Mouse (Mus musculus): ENCODE results near the gene Enah. TPM values are rescaled to one million over a fixed set of nuclear protein-coding genes. Genes with fewer than 3 reads are reported as not detected.

The Enah gene
- polyA plus RNA-seq, 1 experiment from 2014 or later = 27.3 TPM

DNA sequence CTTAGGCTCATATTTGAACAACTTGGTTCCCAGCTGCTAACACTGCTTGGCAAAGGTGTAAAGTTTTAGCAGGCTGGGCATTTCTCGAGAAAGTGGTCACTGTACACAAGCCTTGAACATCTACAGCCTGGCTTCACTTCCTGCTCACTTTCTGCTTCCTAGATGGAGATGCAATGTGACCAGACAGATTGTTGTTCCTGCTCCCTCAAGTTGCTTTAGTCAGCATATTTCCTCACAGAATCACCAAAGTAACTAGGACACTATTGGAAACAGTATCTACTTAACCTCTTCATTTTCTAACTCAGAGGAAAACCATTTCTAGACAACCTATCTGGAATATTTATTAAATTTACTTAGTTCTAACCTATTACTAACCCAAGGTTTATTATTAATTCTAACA is 61.4 kb downstream of the Enah start:
- ATAC-seq = no peak
- H3K36me3 ChIP-seq (ENCODE audit: control insufficient read depth, insufficient read depth, low read length) = peaks cover 2% of the 10 kb centered on the region; the same call in 1 of the 2 replicates
- H3K4me3 ChIP-seq (ENCODE audit: low read depth, low read length) = no peak overlapping the region
- no peaks in the 10 kb centered on the region for H3K27me3 ChIP-seq (ENCODE audit: control insufficient read depth, insufficient read depth, low read depth, low read length)
- no peak overlapping the region for H3K27ac ChIP-seq (ENCODE audit: low read length)
- H3K9ac ChIP-seq (ENCODE audit: low read depth, low read length) = no peak overlapping the region
- 92% methylated on average over 1 of the region's 1 CpGs for WGBS
- H3K9me3 ChIP-seq (replicated peaks; ENCODE audit: control insufficient read depth, low read length, poor library complexity, severe bottlenecking) = no peaks in the 10 kb centered on the region
- H3K4me1 ChIP-seq (ENCODE audit: control insufficient read depth, insufficient read depth, low read length) = no peaks in the 10 kb centered on the region
- no peak overlapping the region for H3K4me2 ChIP-seq (ENCODE audit: low read length)

DNA sequence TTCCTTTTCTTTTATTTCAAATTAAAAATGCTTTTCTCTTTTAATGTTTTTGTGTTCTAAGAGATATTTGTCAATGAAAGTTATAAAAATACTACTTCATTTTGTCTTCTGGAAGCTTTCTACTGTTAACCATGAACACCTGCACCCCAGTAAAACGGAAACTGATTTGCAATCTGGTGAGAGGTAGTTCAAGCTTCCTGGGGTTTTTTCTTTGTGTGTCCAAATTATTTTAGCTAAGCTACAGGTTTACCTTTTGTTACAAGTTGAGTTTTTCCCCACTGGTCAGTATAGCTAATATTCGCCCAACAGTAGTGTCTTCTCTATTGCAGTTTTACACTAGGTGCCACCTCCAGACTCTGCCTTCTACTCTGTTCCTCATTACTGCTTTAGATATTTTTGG is 62.1 kb downstream of the Enah start:
- H3K9ac ChIP-seq (ENCODE audit: low read depth, low read length) = no peak overlapping the region

DNA sequence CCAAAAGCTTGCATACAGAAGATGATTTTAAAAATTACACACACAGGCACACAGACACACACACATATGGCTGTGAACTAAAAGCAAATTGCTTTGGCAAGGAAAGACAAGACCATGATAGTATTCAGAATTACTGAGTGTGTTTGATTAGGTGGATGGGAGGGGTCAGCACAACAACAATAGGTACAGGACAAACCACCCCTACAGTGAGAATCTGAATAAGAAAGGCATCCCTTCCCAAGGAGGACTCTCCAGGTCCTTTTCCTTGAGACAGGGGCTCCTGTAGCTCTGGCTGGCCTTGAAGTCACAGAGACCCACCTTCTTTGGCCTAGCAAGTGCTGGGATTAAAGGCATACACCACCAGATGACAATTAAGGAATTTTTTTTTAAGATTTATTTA is 66.2 kb downstream of the Enah start:
- Histone ChIP-seq H3K27me3 (ENCODE audit: control insufficient read depth, insufficient read depth, low read depth, low read length) (no peaks in the 10 kb centered on the region), H3K36me3 (ENCODE audit: control insufficient read depth, insufficient read depth, low read length) (peaks cover 2% of the 10 kb centered on the region; the same call in 1 of the 2 replicates), H3K4me2 (ENCODE audit: low read length) (no peak overlapping the region), H3K9ac (ENCODE audit: low read depth, low read length) (no peak overlapping the region), H3K9me3 (replicated peaks; ENCODE audit: control insufficient read depth, low read length, poor library complexity, severe bottlenecking) (no peaks in the 10 kb centered on the region), H3K27ac (ENCODE audit: low read length) (no peak overlapping the region), H3K4me3 (ENCODE audit: low read depth, low read length) (no peak overlapping the region), H3K4me1 (ENCODE audit: control insufficient read depth, insufficient read depth, low read length) (no peaks in the 10 kb centered on the region)
- no peak for ATAC-seq

More for the DNA sequence above, 62.1 kb downstream of the Enah start:
- Histone ChIP-seq H3K4me2 (ENCODE audit: low read length) (no peak overlapping the region), H3K4me1 (ENCODE audit: control insufficient read depth, insufficient read depth, low read length) (no peaks in the 10 kb centered on the region), H3K9me3 (replicated peaks; ENCODE audit: control insufficient read depth, low read length, poor library complexity, severe bottlenecking) (no peaks in the 10 kb centered on the region), H3K36me3 (ENCODE audit: control insufficient read depth, insufficient read depth, low read length) (peaks cover 2% of the 10 kb centered on the region; the same call in 1 of the 2 replicates), H3K27me3 (ENCODE audit: control insufficient read depth, insufficient read depth, low read depth, low read length) (no peaks in the 10 kb centered on the region), H3K27ac (ENCODE audit: low read length) (no peak overlapping the region), H3K4me3 (ENCODE audit: low read depth, low read length) (no peak overlapping the region)
- 96% methylated on average over 2 of the region's 2 CpGs for WGBS
- ATAC-seq = no peak

DNA sequence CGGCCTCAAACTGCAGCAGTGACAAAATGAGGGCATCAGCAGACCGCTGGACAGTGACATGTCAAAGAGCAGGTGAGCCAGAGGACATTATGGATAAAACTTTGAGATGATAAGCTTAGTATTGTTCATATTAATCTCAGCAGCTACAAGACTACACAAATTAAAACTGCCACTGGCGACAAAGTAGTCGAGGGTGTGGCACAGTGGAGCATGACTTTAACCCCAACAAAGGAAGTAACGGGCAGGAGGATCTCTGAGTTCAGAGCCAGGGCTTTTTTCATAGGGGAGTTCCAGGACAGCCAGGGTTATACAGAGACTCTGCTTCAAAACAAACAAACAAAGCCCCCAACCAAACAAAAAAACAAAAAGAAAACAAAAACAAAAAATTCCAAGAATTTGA is 68.5 kb downstream of the Enah start:
- ATAC-seq = no peak
- no peak overlapping the region for H3K4me3 ChIP-seq (ENCODE audit: low read depth, low read length)

DNA sequence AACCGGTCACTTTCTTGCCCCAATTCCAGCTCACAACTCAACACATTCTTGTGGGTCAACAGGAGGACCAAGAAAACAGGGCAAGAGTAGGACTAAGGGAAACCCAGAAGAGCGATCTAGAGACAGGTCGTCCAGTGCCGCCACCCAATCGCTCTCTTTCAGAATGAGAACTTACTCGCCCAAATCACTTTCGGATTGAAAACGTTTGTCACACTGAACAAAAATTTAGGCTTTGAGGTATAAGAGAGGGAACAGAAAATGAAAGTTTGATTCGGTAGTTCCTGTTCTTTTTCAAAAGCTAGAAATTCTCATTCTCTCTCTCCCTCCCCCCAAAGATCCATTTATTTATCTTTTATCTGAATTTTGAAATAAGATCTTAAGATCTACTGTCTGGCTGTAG is 69.1 kb downstream of the Enah start:
- H3K4me2 ChIP-seq (ENCODE audit: low read length) = no peak overlapping the region
- no peak overlapping the region for H3K9ac ChIP-seq (ENCODE audit: low read depth, low read length)
- H3K4me1 ChIP-seq (ENCODE audit: control insufficient read depth, insufficient read depth, low read length) = no peaks in the 10 kb centered on the region
- 97% methylated on average over 9 of the region's 9 CpGs for WGBS
- no peaks in the 10 kb centered on the region for H3K27me3 ChIP-seq (ENCODE audit: control insufficient read depth, insufficient read depth, low read depth, low read length)
- H3K9me3 ChIP-seq (replicated peaks; ENCODE audit: control insufficient read depth, low read length, poor library complexity, severe bottlenecking) = no peaks in the 10 kb centered on the region
- H3K4me3 ChIP-seq (ENCODE audit: low read depth, low read length) = no peak overlapping the region
- H3K36me3 ChIP-seq (ENCODE audit: control insufficient read depth, insufficient read depth, low read length) = no peaks in the 10 kb centered on the region
- ATAC-seq = no peak
- no peak overlapping the region for H3K27ac ChIP-seq (ENCODE audit: low read length)

More for the DNA sequence above, 68.5 kb downstream of the Enah start:
- Histone ChIP-seq H3K9ac (ENCODE audit: low read depth, low read length) (no peak overlapping the region), H3K27me3 (ENCODE audit: control insufficient read depth, insufficient read depth, low read depth, low read length) (no peaks in the 10 kb centered on the region), H3K4me1 (ENCODE audit: control insufficient read depth, insufficient read depth, low read length) (no peaks in the 10 kb centered on the region), H3K9me3 (replicated peaks; ENCODE audit: control insufficient read depth, low read length, poor library complexity, severe bottlenecking) (no peaks in the 10 kb centered on the region), H3K27ac (ENCODE audit: low read length) (no peak overlapping the region), H3K36me3 (ENCODE audit: control insufficient read depth, insufficient read depth, low read length) (peaks cover under 1% of the 10 kb centered on the region; the same call in 1 of the 2 replicates), H3K4me2 (ENCODE audit: low read length) (no peak overlapping the region)
- WGBS = 82% methylated on average over 5 of the region's 5 CpGs

DNA sequence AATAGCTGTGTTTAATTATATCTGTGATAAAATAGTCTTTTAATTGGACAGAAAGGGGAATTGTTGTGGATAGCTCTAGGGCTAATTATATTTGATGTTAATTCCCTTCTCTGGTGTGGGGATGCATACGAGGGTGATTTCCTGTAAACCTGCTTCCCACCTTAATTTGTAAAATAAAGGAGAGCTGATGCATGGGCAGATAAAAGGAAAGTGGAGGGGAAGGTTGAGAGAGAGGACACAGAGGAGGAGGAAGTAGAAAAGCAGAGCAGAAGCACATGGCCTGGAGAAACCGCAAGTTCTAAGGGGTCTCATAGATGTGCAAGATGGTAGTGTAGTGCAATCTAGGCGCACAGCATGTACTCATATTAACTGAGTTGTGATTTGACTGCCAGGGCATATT is 71.6 kb downstream of the Enah start:
- Histone ChIP-seq H3K9me3 (replicated peaks; ENCODE audit: control insufficient read depth, low read length, poor library complexity, severe bottlenecking) (no peaks in the 10 kb centered on the region), H3K9ac (ENCODE audit: low read depth, low read length) (no peak overlapping the region), H3K4me1 (ENCODE audit: control insufficient read depth, insufficient read depth, low read length) (no peaks in the 10 kb centered on the region), H3K4me3 (ENCODE audit: low read depth, low read length) (no peak overlapping the region), H3K27me3 (ENCODE audit: control insufficient read depth, insufficient read depth, low read depth, low read length) (no peaks in the 10 kb centered on the region), H3K36me3 (ENCODE audit: control insufficient read depth, insufficient read depth, low read length) (no peaks in the 10 kb centered on the region), H3K4me2 (ENCODE audit: low read length) (no peak overlapping the region), H3K27ac (ENCODE audit: low read length) (no peak overlapping the region)
- no peak for ATAC-seq
- 89% methylated on average over 3 of the region's 3 CpGs for WGBS

DNA sequence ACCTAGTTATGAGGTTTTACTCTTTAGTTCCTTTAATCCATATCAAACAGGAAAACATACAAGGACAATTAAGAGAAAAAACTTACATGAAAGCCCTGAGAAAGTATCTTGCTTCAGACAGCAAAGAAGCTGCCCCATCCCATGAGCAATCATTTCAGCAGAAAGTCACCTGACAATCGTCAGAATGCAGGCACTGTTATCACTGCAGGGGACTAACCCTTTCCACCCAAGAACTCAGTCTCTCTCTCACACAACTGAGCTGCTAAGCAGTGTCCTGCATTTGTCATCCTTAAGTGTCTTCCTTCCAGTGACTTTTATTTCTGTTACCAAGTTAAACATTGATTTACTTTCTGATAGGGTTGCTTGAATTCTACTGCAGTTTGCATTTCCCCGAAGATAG is 82.7 kb downstream of the Enah start:
- no peak overlapping the region for H3K4me3 ChIP-seq (ENCODE audit: low read depth, low read length)
- H3K9ac ChIP-seq (ENCODE audit: low read depth, low read length) = no peak overlapping the region
- H3K9me3 ChIP-seq (replicated peaks; ENCODE audit: control insufficient read depth, low read length, poor library complexity, severe bottlenecking) = no peaks in the 10 kb centered on the region
- no peaks in the 10 kb centered on the region for H3K27me3 ChIP-seq (ENCODE audit: control insufficient read depth, insufficient read depth, low read depth, low read length)
- ATAC-seq = no peak
- WGBS = 42% methylated on average over 2 of the region's 2 CpGs
- no peak overlapping the region for H3K27ac ChIP-seq (ENCODE audit: low read length)
- H3K36me3 ChIP-seq (ENCODE audit: control insufficient read depth, insufficient read depth, low read length) = no peaks in the 10 kb centered on the region
- H3K4me2 ChIP-seq (ENCODE audit: low read length) = no peak overlapping the region
- H3K4me1 ChIP-seq (ENCODE audit: control insufficient read depth, insufficient read depth, low read length) = peaks cover 4% of the 10 kb centered on the region

DNA sequence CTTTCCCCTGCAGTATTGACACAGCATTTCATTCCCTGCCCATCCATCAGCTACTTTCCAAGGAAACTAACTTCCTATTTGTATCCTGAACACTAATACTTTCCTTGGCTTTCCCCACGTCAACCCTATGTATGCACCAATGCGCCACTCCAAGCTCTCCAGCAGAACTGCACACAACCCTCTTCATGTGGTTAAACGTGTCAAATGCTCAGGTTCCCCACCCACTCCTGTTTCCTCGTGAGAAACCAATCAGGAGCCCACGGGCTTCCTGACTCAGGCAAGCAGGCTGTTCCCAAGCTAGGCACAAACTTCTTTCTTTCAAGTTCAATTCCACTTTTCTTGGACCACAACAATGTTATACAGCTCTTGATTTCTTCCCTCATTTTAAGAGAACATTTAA is 91.4 kb downstream of the Enah start:
- Histone ChIP-seq H3K27me3 (ENCODE audit: control insufficient read depth, insufficient read depth, low read depth, low read length) (no peaks in the 10 kb centered on the region), H3K27ac (ENCODE audit: low read length) (no peak overlapping the region), H3K4me1 (ENCODE audit: control insufficient read depth, insufficient read depth, low read length) (no peaks in the 10 kb centered on the region), H3K9ac (ENCODE audit: low read depth, low read length) (no peak overlapping the region), H3K9me3 (replicated peaks; ENCODE audit: control insufficient read depth, low read length, poor library complexity, severe bottlenecking) (no peaks in the 10 kb centered on the region), H3K4me3 (ENCODE audit: low read depth, low read length) (no peak overlapping the region), H3K36me3 (ENCODE audit: control insufficient read depth, insufficient read depth, low read length) (peaks cover 4% of the 10 kb centered on the region; the same call in 1 of the 2 replicates), H3K4me2 (ENCODE audit: low read length) (no peak overlapping the region)
- ATAC-seq = no peak
- 78% methylated on average over 5 of the region's 5 CpGs for WGBS

DNA sequence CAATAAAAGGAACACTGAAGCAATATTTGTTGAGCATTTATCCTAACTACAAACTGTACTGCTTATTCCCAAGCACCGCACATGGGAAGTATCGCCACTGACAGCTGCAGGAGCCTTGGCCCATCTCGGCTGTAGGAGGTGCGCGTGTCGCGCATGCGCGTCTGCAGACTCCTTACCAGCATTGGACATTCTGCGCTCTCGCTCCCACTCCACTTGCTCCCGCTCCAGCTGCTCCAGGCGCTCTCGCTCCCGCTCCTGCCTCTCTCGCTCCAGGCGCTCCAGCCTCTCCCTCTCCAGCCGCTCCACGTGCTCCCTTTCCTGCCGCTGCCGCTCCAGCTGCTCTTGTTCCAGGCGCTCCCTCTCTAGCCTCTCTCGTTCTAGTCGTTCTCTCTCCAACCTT is 96.4 kb downstream of the Enah start:
- Histone ChIP-seq H3K27ac (ENCODE audit: low read length) (no peak overlapping the region), H3K4me1 (ENCODE audit: control insufficient read depth, insufficient read depth, low read length) (no peaks in the 10 kb centered on the region), H3K4me3 (ENCODE audit: low read depth, low read length) (no peak overlapping the region), H3K9ac (ENCODE audit: low read depth, low read length) (no peak overlapping the region), H3K9me3 (replicated peaks; ENCODE audit: control insufficient read depth, low read length, poor library complexity, severe bottlenecking) (no peaks in the 10 kb centered on the region), H3K27me3 (ENCODE audit: control insufficient read depth, insufficient read depth, low read depth, low read length) (no peaks in the 10 kb centered on the region), H3K4me2 (ENCODE audit: low read length) (no peak overlapping the region), H3K36me3 (ENCODE audit: control insufficient read depth, insufficient read depth, low read length) (peaks cover 8% of the 10 kb centered on the region)
- no peak for ATAC-seq
- 85% methylated on average over 24 of the region's 24 CpGs for WGBS

All from midbrain, embryonic 16.5 days (tissue).